Mouse (Mus musculus) cortical plate, adult 2 months (tissue): ENCODE measurements around the gene Cmtm8.

Source experiments
- CTCF ChIP-seq: fragments of 200-500 bp; IDR thresholded peaks from 2 replicates; pipeline ENCODE4 v1.5.1; 2011; ENCODE audit warnings: mild to moderate bottlenecking, control low read depth, low read length; ENCODE audit not compliant: insufficient read depth; ENCODE audit errors: extremely low read depth
- POLR2A ChIP-seq: fragments of 200-500 bp; IDR thresholded peaks from 2 replicates; pipeline ENCODE4 v1.6.1; 2011; ENCODE audit warnings: mild to moderate bottlenecking, low read length, control low read depth; ENCODE audit not compliant: insufficient read depth; ENCODE audit errors: extremely low read depth

DNA sequence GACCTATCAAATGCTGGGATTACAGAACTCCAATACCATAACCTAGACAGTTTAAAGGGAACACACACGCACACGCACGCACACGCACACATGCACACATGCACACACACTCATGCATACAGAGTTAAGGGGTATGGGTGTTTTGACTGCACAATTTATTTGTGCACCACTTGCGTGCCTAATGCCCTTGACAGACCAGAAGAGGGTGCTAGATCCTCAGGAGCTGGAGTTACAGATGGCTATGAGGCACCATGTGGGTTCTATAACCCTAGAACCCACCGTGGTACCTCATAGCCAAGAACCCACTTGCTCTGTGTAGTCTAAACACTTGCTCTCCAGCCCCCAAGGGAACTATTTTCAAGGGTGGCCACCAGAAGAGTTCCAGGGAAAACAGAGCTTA is 15.6 kb downstream of the Cmtm8 start:
- TF ChIP-seq CTCF: no peak
- no peak for TF ChIP-seq POLR2A
